Mouse (Mus musculus) kidney, adult 2 months (tissue): Measurements from ENCODE around the gene Rfc5.

Experiments used
- CTCF ChIP-seq: fragments of 200-500 bp; conservative IDR thresholded peaks from 2 replicates; pipeline ENCODE4 v1.5.1; 2011; ENCODE audit warnings: low read depth, mild to moderate bottlenecking, control low read depth, low read length, moderate library complexity, mixed read lengths; ENCODE audit not compliant: insufficient read depth, insufficient read length
- POLR2A ChIP-seq: fragments of 200-500 bp; IDR thresholded peaks from one replicate; pipeline ENCODE4 v1.6.1; 2011; ENCODE audit warnings: low read depth, low read length, control low read depth

GRCm38 (mm10) chr5:117417442-117417841 lies 28.6 kb upstream of the Rfc5 start:
- TF ChIP-seq CTCF (no peak), POLR2A (no peak)
